Mouse (Mus musculus): ENCODE data around the gene Wdr95. TPM values are rescaled to one million over a fixed set of nuclear protein-coding genes. Genes with fewer than 3 reads are reported as not detected.

The Wdr95 gene
- polyA plus RNA-seq, 1 experiment from 2014 or later = not detected

GRCm38 (mm10) chr5:149589932-149590331 lies 61.5 kb downstream of the Wdr95 start:
- H3K9me3 ChIP-seq (ENCODE audit: low read depth, low read length) = no peaks in the 10 kb centered on the region
- no peak for TF ChIP-seq CTCF (IDR thresholded peaks at IDR 0.05; ENCODE audit: low read depth)

GRCm38 (mm10) chr5:149594215-149594614 lies 65.7 kb downstream of the Wdr95 start:
- Histone ChIP-seq H3K27ac (ENCODE audit: low read depth) (no peak overlapping the region), H3K4me2 (no peak overlapping the region), H3K4me1 (ENCODE audit: insufficient read depth) (no peaks in the 10 kb centered on the region), H3K9me3 (ENCODE audit: low read depth, low read length) (no peaks in the 10 kb centered on the region), H3K27me3 (ENCODE audit: insufficient read depth, low read length) (no peaks in the 10 kb centered on the region), H3K4me3 (ENCODE audit: low read depth, low read length) (no peak overlapping the region), H3K36me3 (ENCODE audit: insufficient read depth) (no peaks in the 10 kb centered on the region), H3K9ac (no peak overlapping the region)
- DNase-seq = no peak
- ATAC-seq (ENCODE audit: insufficient read depth) = no peak
- TF ChIP-seq CTCF (IDR thresholded peaks at IDR 0.05; ENCODE audit: low read depth) = no peak
- 75% methylated on average over 3 of the region's 3 CpGs for WGBS

More at GRCm38 (mm10) chr5:149589932-149590331, 61.5 kb downstream of the Wdr95 start:
- WGBS = 41% methylated on average over 3 of the region's 3 CpGs
- Histone ChIP-seq H3K27me3 (ENCODE audit: insufficient read depth, low read length) (no peaks in the 10 kb centered on the region), H3K9ac (no peak overlapping the region), H3K4me2 (no peak overlapping the region), H3K4me3 (ENCODE audit: low read depth, low read length) (no peak overlapping the region), H3K4me1 (ENCODE audit: insufficient read depth) (no peaks in the 10 kb centered on the region), H3K36me3 (ENCODE audit: insufficient read depth) (no peaks in the 10 kb centered on the region), H3K27ac (ENCODE audit: low read depth) (no peak overlapping the region)
- ATAC-seq (ENCODE audit: insufficient read depth) (no peak), DNase-seq (no peak)

- no peaks in the 10 kb centered on the region for H3K27me3 ChIP-seq (ENCODE audit: insufficient read depth, low read length)
- DNase-seq (no peak), ATAC-seq (ENCODE audit: insufficient read depth) (no peak)
- H3K4me3 ChIP-seq (ENCODE audit: low read depth, low read length) = no peak overlapping the region
- no peaks in the 10 kb centered on the region for H3K36me3 ChIP-seq (ENCODE audit: insufficient read depth)
- no peak overlapping the region for H3K27ac ChIP-seq (ENCODE audit: low read depth)
- H3K4me1 ChIP-seq (ENCODE audit: insufficient read depth) = no peaks in the 10 kb centered on the region
- no peak overlapping the region for H3K9ac ChIP-seq
- no peak for TF ChIP-seq CTCF (IDR thresholded peaks at IDR 0.05; ENCODE audit: low read depth)
- no peaks in the 10 kb centered on the region for H3K9me3 ChIP-seq (ENCODE audit: low read depth, low read length)
- no peak overlapping the region for H3K4me2 ChIP-seq
- WGBS = 46% methylated on average over 18 of the region's 18 CpGs
These were observed 68.9 kb downstream of the Wdr95 start for GRCm38 (mm10) chr5:149597351-149597750.

- Histone ChIP-seq H3K9ac (no peak overlapping the region), H3K4me2 (no peak overlapping the region), H3K4me3 (ENCODE audit: low read depth, low read length) (no peak overlapping the region), H3K4me1 (ENCODE audit: insufficient read depth) (no peaks in the 10 kb centered on the region), H3K27me3 (ENCODE audit: insufficient read depth, low read length) (no peaks in the 10 kb centered on the region), H3K9me3 (ENCODE audit: low read depth, low read length) (no peaks in the 10 kb centered on the region), H3K36me3 (ENCODE audit: insufficient read depth) (no peaks in the 10 kb centered on the region), H3K27ac (ENCODE audit: low read depth) (no peak overlapping the region)
- 91% methylated on average over 3 of the region's 3 CpGs for WGBS
- DNase-seq (no peak), ATAC-seq (ENCODE audit: insufficient read depth) (no peak)
- no peak for TF ChIP-seq CTCF (IDR thresholded peaks at IDR 0.05; ENCODE audit: low read depth)
These were observed 73.5 kb downstream of the Wdr95 start for GRCm38 (mm10) chr5:149601996-149602395.

- Histone ChIP-seq H3K4me1 (ENCODE audit: insufficient read depth) (no peaks in the 10 kb centered on the region), H3K9ac (no peak overlapping the region), H3K36me3 (ENCODE audit: insufficient read depth) (no peaks in the 10 kb centered on the region), H3K9me3 (ENCODE audit: low read depth, low read length) (no peaks in the 10 kb centered on the region), H3K4me2 (no peak overlapping the region), H3K27me3 (ENCODE audit: insufficient read depth, low read length) (no peaks in the 10 kb centered on the region), H3K4me3 (ENCODE audit: low read depth, low read length) (no peak overlapping the region), H3K27ac (ENCODE audit: low read depth) (no peak overlapping the region)
- TF ChIP-seq CTCF (IDR thresholded peaks at IDR 0.05; ENCODE audit: low read depth) = no peak
- ATAC-seq (ENCODE audit: insufficient read depth) (no peak), DNase-seq (no peak)
- 69% methylated on average over 3 of the region's 3 CpGs for WGBS
These were observed 74.8 kb downstream of the Wdr95 start for GRCm38 (mm10) chr5:149603241-149603640.

- DNase-seq (no peak), ATAC-seq (ENCODE audit: insufficient read depth) (no peak)
- Histone ChIP-seq H3K36me3 (ENCODE audit: insufficient read depth) (no peaks in the 10 kb centered on the region), H3K4me2 (no peak overlapping the region), H3K27me3 (ENCODE audit: insufficient read depth, low read length) (no peaks in the 10 kb centered on the region), H3K4me3 (ENCODE audit: low read depth, low read length) (no peak overlapping the region), H3K27ac (ENCODE audit: low read depth) (no peak overlapping the region), H3K4me1 (ENCODE audit: insufficient read depth) (no peaks in the 10 kb centered on the region), H3K9me3 (ENCODE audit: low read depth, low read length) (no peaks in the 10 kb centered on the region), H3K9ac (no peak overlapping the region)
- no peak for TF ChIP-seq CTCF (IDR thresholded peaks at IDR 0.05; ENCODE audit: low read depth)
- 71% methylated on average over 8 of the region's 8 CpGs for WGBS
These were observed 78.7 kb downstream of the Wdr95 start for GRCm38 (mm10) chr5:149607083-149607720.

GRCm38 (mm10) chr5:149611476-149612164 lies 83.1 kb downstream of the Wdr95 start:
- H3K4me1 ChIP-seq (ENCODE audit: insufficient read depth) = no peaks in the 10 kb centered on the region
- H3K36me3 ChIP-seq (ENCODE audit: insufficient read depth) = peaks cover 18% of the 10 kb centered on the region
- no peak overlapping the region for H3K27ac ChIP-seq (ENCODE audit: low read depth)
- no peak overlapping the region for H3K4me2 ChIP-seq
- ATAC-seq (ENCODE audit: insufficient read depth) (no peak), DNase-seq (no peak)
- H3K9me3 ChIP-seq (ENCODE audit: low read depth, low read length) = no peaks in the 10 kb centered on the region
- no peak for TF ChIP-seq CTCF (IDR thresholded peaks at IDR 0.05; ENCODE audit: low read depth)
- H3K9ac ChIP-seq = no peak overlapping the region
- WGBS = 64% methylated on average over 16 of the region's 16 CpGs
- no peak overlapping the region for H3K4me3 ChIP-seq (ENCODE audit: low read depth, low read length)
- no peaks in the 10 kb centered on the region for H3K27me3 ChIP-seq (ENCODE audit: insufficient read depth, low read length)

Measured in lung, embryonic 14.5 days (tissue).